Mouse (Mus musculus) forebrain, postnatal 0 days (tissue): Measurements from ENCODE around the gene Nxf1. TPM values are rescaled to one million over a fixed set of nuclear protein-coding genes. Genes with fewer than 3 reads are reported as not detected.
A peak's percentile ranks its signal among the peaks of the same experiment; 100 is the strongest.
"Not testable (repeated sequence)": the region's sequence is repeated elsewhere in the genome, so short reads cannot be mapped to it uniquely, and the experiment has no call there.

Experiments used
- ATAC-seq: fragments of 200-750 bp; cut with Nextera tagmentation; 2 replicates; pipeline ENCODE4 v1.8.0; 2017; ENCODE audit warnings: mild to moderate bottlenecking, moderate library complexity
- DNase-seq: peaks from one replicate; pipeline ENCODE4 v3.0.0-alpha.2; 2015
- H3K27ac ChIP-seq: fragments of 300-500 bp; sonication (generic); 2 replicates; pipeline ENCODE4 v1.5.1; 2014; ENCODE audit warnings: low read depth, mild to moderate bottlenecking, antibody characterized with exemption, low read length, moderate library complexity, mixed read lengths
- H3K27me3 ChIP-seq: fragments of 300-500 bp; sonication (generic); 2 replicates; pipeline ENCODE4 v1.6.1; 2014; ENCODE audit warnings: mild to moderate bottlenecking, low read length, mixed read lengths; ENCODE audit not compliant: insufficient read depth
- H3K36me3 ChIP-seq: fragments of 300-500 bp; sonication (generic); 2 replicates; pipeline ENCODE4 v1.6.1; 2014; ENCODE audit warnings: mild to moderate bottlenecking, moderate library complexity; ENCODE audit not compliant: insufficient read depth
- H3K4me1 ChIP-seq: fragments of 300-500 bp; sonication (generic); 2 replicates; pipeline ENCODE4 v1.6.1; 2014; ENCODE audit warnings: antibody characterized with exemption; ENCODE audit not compliant: insufficient read depth
- H3K4me2 ChIP-seq: fragments of 300-500 bp; sonication (generic); 2 replicates; pipeline ENCODE4 v1.6.1; 2014; ENCODE audit warnings: low read depth, mild to moderate bottlenecking, moderate library complexity
- H3K4me3 ChIP-seq: fragments of 300-500 bp; sonication (generic); 2 replicates; pipeline ENCODE4 v1.5.1; 2014; ENCODE audit warnings: low read depth, low read length, mixed read lengths
- H3K9ac ChIP-seq: fragments of 300-500 bp; sonication (generic); 2 replicates; pipeline ENCODE4 v1.6.1; 2014; ENCODE audit warnings: mild to moderate bottlenecking
- H3K9me3 ChIP-seq: fragments of 300-500 bp; sonication (generic); 2 replicates; pipeline ENCODE4 v1.6.1; 2016; ENCODE audit warnings: low read length
- CTCF ChIP-seq: sonication (generic); IDR thresholded peaks from 2 replicates; pipeline ENCODE4 v1.5.1; 2016; ENCODE audit warnings: antibody characterized with exemption, control low read depth, low read depth
- WGBS: fragments of 180-500 bp; shearing (Covaris S2); extraction: QIAGEN DNeasy Blood & Tissue Kit; methylation state at CpG from one replicate; pipeline ENCODE4 v1.1.7; 2014; 5-methylcytosine and 5-hydroxymethylcytosine counted together
- polyA plus RNA-seq: library from polyadenylated mRNA; unstranded; fragments of >200 nt; fragmentation: Nextera tagmentation; extraction: Ambion mirVana; gene quantifications from 2 replicates; pipeline ENCODE4 v1.2.1, GENCODE M21; 2015
- total RNA-seq: library from RNA; depleted of rRNA; stranded (reverse); fragments of >200 nt; gene quantifications from 2 replicates; pipeline ENCODE4 v1.2.3, GENCODE M21; 2014

Gene Nxf1
- total and polyA plus RNA-seq, 2 experiments from 2014 or later = 97.1 to 114 TPM

DNA sequence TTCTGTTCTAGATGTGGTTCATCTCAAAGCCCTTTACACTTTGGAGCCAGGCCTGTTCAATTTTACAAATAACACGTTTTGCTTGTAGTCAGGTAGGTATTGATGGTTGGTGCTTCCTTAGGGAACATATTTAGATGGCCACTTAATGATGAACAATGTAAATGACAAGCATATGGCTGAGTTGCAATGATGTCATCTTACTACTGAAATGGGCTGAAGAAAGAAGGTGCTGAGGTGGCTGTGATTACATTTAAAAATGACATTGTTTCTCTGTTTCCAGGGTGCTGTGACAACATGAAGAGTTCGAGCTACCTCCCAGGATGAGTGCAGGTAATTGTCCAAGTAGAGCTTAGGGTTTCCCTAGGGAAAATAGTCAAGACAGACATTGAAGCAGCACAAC, 32.5 kb upstream of the Nxf1 start:
- H3K4me1 ChIP-seq = peaks cover 12% of the 10 kb centered on the region
- 3% methylated on average over 2 of the region's 2 CpGs for WGBS
- no peak overlapping the region for H3K27ac ChIP-seq

DNA sequence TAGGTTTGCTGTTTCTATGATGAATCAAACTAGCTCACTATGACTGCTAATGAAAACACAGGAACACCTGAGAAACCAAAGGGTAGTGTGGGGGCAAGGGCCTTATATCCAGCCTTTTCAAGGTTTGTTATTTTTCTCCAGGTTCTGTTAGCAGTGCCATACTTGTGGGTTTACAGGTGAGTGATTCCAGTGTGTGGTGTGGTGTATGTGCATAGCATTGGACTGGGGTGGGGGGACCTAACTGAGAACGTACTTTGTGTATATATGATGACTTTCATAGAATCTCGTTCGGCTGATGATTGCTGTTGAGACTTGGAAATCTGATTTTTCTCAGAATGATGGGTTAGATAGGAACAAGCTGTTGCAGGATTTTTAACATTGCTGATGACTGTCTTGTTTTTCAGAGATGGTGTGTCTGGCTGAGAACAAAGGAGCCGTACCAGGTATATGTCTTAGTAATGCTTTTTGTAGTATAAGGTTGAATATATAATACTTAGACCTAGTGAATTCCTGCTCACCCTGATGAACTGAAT, 31.7 kb upstream of the Nxf1 start:
- WGBS = 54% methylated on average over 4 of the region's 4 CpGs
- DNase-seq = no peak
- Histone ChIP-seq H3K4me3 (peak overlapping the region; percentile 85; the same call in 1 of the 2 replicates), H3K9me3 (no peaks in the 10 kb centered on the region), H3K9ac (no peak overlapping the region), H3K4me1 (peaks cover 12% of the 10 kb centered on the region), H3K36me3 (peaks cover 23% of the 10 kb centered on the region), H3K27me3 (no peaks in the 10 kb centered on the region), H3K4me2 (peak overlapping the region; percentile 57), H3K27ac (no peak overlapping the region)
- no peak for TF ChIP-seq CTCF
- no peak for ATAC-seq

More for the DNA sequence above, 32.5 kb upstream of the Nxf1 start:
- ATAC-seq (no peak), DNase-seq (no peak)
- Histone ChIP-seq H3K4me3 (peak overlapping the region; percentile 85), H3K4me2 (peak overlapping the region; percentile 57), H3K27me3 (no peaks in the 10 kb centered on the region), H3K36me3 (peaks cover 23% of the 10 kb centered on the region), H3K9me3 (no peaks in the 10 kb centered on the region), H3K9ac (peak overlapping the region; percentile 84; the same call in 1 of the 2 replicates)
- no peak for TF ChIP-seq CTCF

DNA sequence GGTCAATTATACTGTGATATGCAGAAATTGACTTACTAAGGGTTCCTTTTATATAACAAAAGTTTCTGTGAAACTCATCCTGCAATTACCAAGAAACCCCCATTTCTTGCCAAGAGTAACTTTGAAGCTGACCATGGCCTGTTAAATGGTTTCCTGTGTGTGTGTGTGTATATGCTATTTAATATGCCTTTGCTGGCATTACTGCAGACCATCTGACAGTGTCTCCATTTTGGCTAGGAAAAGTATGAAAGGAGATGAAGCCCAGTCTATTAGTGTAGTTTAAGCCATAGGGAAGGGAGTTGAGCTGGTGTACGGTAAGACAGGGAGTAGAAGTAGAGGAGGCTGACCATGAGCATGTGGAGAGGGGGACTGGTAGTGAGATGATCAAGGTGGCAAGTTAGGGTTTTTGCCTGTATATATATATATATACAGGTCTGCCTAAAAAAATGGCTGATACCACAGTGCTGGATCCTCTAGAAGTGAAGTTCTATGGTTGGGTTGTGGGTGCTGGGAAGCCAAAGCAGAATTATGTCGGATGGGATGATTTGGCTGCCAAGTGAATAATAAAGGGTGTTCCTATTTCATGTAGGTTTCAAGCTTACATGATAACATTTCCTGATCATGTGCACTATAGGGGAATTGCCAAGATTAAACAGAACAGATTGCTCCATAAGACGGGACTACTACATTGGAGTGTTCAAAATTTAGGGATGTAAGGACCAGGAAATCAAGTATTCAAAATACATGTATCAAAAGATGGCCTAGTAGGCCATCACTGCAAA, 30.1 kb upstream of the Nxf1 start:
- ATAC-seq (no peak), DNase-seq (no peak)
- Histone ChIP-seq H3K27ac (no peak overlapping the region), H3K4me3 (no peak overlapping the region), H3K9me3 (no peaks in the 10 kb centered on the region), H3K9ac (no peak overlapping the region), H3K27me3 (no peaks in the 10 kb centered on the region), H3K4me1 (peaks cover 9% of the 10 kb centered on the region), H3K4me2 (no peak overlapping the region), H3K36me3 (peaks cover 23% of the 10 kb centered on the region)
- no peak for TF ChIP-seq CTCF
- WGBS = 12% methylated on average over 3 of the region's 3 CpGs

DNA sequence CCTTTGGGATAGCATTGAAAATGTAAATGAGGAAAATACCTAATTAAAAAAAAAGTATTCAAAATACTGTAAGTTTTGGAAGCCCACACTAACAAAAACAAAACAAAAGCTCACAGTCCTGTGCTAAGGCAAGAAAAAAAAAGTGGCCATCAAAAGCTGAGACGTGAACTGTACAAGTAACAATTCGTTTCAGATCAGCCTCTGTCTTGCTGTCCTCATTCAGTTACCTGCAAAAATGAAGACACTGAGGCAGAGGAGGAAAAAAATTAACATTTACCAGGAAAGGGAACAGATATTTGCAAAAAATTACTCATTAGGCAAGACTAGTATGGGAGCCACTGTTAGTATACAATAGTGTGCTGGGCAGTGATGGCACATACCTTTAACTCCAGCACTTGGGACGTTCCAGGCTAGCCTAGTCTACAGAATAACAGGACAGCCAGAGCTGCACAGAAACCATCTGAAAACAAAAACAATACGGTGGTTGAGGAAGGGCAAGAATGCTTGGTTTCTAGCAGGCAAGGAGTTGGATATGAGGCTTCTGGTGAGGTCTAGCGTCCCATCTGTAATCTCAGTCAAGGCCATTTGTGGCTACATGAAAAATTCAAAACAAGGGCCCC, 29.3 kb upstream of the Nxf1 start:
- Histone ChIP-seq H3K36me3 (peaks cover 23% of the 10 kb centered on the region), H3K9ac (no peak overlapping the region), H3K4me2 (no peak overlapping the region), H3K9me3 (no peaks in the 10 kb centered on the region), H3K27ac (no peak overlapping the region), H3K27me3 (no peaks in the 10 kb centered on the region), H3K4me3 (no peak overlapping the region), H3K4me1 (peaks cover 9% of the 10 kb centered on the region)
- ATAC-seq (no peak), DNase-seq (no peak)
- 22% methylated on average over 5 of the region's 5 CpGs for WGBS
- TF ChIP-seq CTCF = no peak

DNA sequence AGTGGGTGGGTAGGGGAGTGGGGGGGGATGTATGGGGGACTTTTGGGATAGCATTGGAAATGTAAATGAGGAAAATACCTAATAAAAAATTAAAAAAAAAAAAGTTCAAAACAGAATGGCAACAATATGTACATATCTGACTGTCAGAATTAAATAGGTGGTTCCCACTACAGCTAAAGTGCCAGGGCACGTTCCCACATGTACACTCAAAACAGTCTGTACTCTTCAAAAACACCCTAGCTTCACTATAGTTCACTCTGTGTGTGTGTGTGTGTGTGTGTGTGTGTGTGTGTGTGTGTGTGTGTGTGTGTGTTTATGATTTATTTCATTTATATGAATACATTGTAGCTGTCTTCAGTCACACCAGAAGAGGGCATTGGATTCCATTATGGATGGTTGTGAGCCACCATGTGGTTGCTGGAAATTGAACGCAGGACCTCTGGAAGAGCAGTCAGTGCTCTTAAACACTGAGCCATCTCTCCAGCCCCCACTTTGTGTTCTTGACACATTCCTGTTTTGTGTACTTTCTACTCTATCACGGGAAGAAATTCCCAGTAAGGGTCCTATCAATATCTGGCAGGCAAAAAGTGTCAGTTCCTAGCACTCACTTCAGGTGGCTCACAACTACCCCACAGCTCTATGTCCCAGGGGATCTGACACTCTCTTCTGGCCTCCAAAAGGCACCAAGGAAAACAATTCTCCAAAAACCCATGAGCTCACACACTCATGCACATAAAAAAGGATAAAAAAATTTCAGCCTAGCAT, 28.4 kb upstream of the Nxf1 start:
- H3K9me3 ChIP-seq, ATAC-seq, H3K27me3 ChIP-seq, H3K4me3 ChIP-seq, H3K9ac ChIP-seq, H3K27ac ChIP-seq, H3K4me1 ChIP-seq, H3K4me2 ChIP-seq, DNase-seq: not testable (repeated sequence)
- H3K36me3 ChIP-seq = peaks cover 23% of the 10 kb centered on the region
- WGBS = 52% methylated on average over 3 of the region's 3 CpGs

DNA sequence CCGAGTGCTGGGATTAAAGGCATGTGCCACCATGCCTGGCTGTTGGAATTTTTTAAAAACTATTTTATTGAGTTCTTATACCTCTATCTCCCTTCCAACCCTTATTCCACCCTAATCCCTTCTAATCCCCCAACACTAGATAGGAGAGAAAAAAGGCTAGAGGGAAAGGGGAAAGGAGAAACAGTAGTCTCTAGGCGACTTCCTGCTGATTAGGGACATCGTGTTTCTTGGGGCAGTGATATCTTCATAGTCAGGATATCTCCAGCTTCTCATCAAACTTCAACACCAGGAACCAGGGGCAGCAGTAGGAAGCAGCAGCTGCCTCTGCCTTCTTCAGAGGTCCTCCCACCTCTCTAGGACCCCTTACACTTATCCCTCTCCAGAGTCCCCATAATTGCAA, 22.5 kb upstream of the Nxf1 start:
- ATAC-seq = no peak
- H3K9me3 ChIP-seq = no peaks in the 10 kb centered on the region
- H3K27me3 ChIP-seq = no peaks in the 10 kb centered on the region
- TF ChIP-seq CTCF = no peak
- H3K27ac ChIP-seq = no peak overlapping the region
- H3K36me3 ChIP-seq = peaks cover 15% of the 10 kb centered on the region
- no peak for DNase-seq
- WGBS = 84% methylated on average over 3 of the region's 3 CpGs
- no peak overlapping the region for H3K4me3 ChIP-seq
- H3K4me1 ChIP-seq = no peaks in the 10 kb centered on the region
- no peak overlapping the region for H3K4me2 ChIP-seq
- H3K9ac ChIP-seq = no peak overlapping the region
